Mouse (Mus musculus) heart, adult 9 months (tissue): ENCODE measurements around the gene Slc35f3.
"Not testable (repeated sequence)": the region's sequence is repeated elsewhere in the genome, so short reads cannot be mapped to it uniquely, and the experiment has no call there.

Experiments used
- DNase-seq, 2 experiments: peaks; one replicate each; pipeline ENCODE4 v3.0.0; 2022; ENCODE audit warnings: low spot score in 2 of 2

The Slc35f3 gene

DNA sequence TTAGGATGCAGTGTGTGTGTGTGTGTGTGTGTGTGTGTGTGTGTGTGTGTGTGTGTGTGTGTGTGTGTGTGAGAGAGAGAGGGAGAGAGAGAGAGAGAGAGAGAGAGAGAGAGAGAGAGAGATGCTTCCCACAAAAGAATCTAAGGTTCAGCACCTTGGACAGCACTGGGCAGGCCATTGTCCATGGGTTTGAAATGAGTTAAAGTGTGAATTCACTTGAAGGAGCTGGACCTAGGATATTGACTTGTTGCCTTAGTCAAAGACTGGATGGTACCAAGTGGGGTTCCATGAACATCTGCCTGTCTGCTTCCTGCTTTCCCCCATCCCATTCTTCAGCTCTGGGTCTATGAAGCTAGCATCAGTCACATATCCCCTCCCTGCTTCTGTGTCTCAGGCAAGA lies 106.2 kb downstream of the Slc35f3 start:
- not testable (repeated sequence) for DNase-seq

DNA sequence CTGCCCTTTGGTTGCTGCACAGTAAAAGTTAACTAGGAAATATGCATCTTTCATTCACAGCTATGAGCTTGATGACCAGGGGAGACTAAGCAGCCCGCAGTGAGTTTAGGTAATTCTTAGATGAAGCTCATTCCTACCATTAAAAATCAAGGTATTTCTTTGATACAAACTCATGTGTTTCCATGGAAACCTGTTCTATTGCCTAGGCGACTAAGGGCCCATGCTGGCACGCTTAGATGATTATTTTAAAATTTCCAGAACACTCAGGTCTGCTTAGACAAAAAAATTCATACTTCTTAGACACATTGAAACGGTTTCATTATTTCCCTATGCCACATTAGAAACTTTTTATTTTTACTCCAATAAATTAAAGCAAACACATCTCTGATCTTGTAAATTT lies 106.7 kb downstream of the Slc35f3 start:
- DNase-seq: no peak

DNA sequence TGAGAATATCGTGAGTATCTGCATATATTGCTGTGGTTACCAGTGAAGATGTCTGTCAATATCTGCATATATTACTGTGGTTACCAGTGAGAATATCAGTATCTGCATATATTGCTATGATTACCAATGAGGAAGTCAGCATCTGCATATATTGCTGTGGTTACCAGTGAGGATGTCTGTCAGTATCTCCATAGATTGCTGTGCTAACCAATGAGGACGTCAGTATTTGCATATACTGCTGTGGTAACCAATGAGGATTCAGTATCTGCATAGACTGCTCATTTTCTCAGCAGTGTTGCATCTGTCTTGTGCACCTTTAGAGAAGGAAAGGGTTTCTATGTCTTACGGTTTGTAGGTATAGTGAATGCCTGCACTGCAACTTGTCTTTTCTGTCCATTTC lies 122.5 kb downstream of the Slc35f3 start:
- no peak for DNase-seq

DNA sequence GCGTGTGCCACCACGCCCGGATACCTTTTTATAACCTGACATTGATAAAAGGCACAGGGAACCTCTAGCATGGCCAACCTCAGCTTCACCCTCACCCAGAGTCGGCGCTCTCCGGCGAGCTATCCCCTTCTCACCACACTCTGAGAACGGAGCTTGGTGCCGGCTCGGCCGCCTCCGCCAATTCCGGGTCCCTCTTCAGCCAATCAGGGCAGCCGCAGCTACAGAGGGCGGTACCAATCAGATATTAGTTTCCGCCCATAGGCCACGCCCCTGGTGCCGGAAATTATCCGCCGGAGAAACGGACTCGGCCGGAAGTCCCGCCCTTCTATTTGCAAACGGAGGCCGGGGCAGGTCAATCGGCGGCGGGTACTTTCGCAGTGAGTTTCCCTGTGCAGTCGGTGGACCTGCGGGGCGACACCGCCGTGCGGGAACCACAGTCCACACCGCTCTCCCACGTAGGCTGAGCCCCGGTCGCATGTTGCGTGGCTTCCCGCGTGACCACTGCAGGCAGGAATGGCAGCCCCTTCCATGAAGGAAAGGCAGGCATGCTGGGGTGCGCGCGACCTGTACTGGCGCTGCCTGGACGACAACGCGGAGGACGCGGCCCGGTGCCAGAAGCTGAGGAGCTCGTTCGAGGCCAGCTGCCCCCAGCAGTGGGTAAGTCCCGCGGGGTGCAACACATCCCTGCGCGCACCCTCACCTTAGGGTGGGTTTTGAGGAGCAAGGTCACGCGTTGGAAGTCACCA lies 124.0 kb downstream of the Slc35f3 start, which contains the start of gene Coa6:
Gene Coa6, plus strand, starts transcription at position 342 of the 746 bp plus-strand sequence.
- peak; percentile 96 to 97 for DNase-seq

DNA sequence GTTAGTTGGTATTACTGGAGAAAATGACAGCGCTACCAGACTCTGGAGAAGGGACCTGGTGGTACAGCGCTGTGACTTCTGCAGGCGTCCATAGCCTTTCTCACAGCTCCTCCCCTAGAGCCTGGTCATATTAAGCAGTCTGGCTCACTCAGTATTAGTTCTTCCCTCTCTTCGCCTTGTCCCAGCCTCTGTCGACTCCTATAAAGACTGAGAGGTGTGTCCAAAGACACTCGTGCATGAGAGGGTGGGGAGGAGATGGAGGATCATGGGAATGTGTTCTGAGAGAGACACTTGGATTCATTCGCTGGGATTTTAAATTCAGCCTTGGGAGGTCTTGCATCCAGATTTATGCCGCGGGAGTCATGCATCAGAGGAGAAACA lies 124.6 kb downstream of the Slc35f3 start:
- peak in 1 of 2 experiments; percentile 28 for DNase-seq

DNA sequence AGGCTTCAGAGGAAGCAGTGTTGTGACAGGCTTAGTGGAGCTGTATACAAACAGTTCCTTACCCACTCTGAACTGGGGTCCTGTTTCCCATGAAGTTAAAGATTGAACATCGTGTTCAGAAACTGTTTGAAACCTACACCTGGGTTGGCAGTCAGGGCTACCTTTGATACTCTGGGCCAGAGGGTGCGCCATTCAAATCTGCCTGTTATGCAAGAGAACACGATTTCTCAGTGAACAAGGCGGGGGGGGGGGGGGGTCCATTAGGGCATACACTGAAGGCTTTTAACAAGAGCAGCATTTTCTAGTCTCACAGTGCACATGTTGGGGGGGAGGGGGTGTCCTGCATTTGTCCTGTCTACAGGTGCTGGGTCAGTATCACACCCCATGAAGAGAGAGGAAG lies 125.8 kb downstream of the Slc35f3 start:
- DNase-seq: no peak

DNA sequence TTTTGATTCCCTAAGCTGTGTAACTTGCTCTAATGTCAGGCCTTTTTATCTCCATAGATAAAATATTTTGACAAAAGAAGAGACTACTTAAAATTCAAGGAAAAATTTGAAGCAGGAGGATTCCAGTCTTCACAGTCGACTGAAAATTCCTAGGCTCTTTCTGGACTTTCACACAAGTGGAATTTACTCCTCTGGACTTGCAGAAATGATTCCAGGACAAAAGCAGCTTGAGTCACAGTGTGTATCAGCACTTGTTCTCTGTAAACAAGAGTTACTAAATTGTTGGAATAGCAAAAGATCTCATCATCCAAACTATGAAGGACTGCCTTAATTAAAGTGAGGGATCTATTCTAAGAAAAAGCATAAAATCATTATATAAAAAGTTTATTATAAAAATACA lies 126.6 kb downstream of the Slc35f3 start:
- DNase-seq: no peak

DNA sequence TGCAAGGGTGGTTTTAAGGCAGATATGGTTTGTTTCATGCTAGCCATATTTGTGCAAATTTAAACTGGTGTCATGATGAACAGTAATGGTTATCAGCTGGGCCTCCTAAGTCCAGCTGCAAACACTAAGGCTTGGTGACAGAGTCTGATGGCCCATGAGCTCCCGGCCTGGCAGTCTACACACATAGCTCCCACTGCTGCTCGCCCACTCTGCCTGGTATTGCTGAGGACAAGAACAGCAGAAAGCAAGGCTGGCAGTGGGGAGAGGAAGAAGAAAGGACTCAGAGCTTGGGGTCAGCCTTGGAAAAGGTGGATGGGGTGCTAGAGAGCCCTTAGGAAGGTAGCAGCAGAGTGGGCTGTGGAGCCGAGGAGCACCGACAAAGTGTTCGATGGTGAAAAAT lies 131.3 kb downstream of the Slc35f3 start:
- DNase-seq: no peak

DNA sequence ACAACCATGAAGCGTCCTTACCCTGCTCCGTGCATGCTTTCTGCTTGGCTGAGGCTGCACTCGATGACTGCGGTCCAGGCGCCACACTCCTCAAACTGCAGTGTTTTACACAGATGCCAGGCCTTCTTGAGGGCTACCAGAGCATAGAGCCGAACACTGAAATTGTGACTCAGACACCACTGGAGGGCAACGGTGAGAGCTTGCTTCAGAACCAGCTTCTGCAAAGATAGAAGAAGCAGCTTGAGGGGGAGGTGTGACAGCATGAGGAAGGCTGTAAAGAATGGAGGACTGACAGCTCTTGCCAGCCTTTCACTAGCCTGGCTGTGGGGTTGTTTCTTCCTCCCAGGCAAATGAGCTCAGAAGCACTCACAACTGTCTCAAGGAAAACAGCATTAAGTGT lies 135.5 kb downstream of the Slc35f3 start:
- no peak for DNase-seq

DNA sequence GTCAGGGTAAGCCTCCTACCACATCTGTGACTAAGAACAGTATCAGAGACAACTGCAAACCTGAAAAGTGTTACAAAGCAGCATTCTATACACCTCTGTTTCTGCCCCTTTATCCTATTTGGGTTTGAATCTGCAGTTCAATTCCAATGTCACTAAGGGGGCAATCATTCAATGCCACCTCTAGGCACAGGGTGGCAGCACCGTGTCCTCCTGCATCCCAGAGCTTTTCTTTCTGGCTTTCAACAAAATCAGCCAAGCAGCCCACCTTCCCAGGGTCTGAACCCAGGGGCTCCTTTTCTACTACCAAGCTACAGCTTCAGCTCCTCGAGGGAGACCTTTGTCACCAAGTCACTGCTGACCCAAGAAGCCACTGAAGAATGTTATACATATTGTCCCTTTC lies 140.6 kb downstream of the Slc35f3 start:
- no peak for DNase-seq
